Mouse (Mus musculus): ENCODE results near the gene Vav3. TPM values are rescaled to one million over a fixed set of nuclear protein-coding genes. Genes with fewer than 3 reads are reported as not detected.

Gene Vav3
- polyA plus RNA-seq, 1 experiment = 8.8 TPM

- Histone ChIP-seq H3K27ac (ENCODE audit: insufficient read depth, low read length) (no peak overlapping the region), H3K4me3 (replicated peaks; ENCODE audit: insufficient read depth, low read depth, low read length) (no peak overlapping the region), H3K27me3 (ENCODE audit: control insufficient read depth, insufficient read depth, low read length) (no peaks in the 10 kb centered on the region), H3K4me1 (ENCODE audit: control insufficient read depth, insufficient read depth, low read length) (no peaks in the 10 kb centered on the region)
- no peak for TF ChIP-seq CTCF (IDR thresholded peaks at IDR 0.05; ENCODE audit: borderline replicate concordance, insufficient read depth, low read depth, low read length)
- TF ChIP-seq POLR2A (IDR thresholded peaks at IDR 0.05; ENCODE audit: borderline replicate concordance, insufficient read depth, low read length) = no peak
- DNase-seq = no peak
- 88% methylated on average over 4 of the region's 4 CpGs for WGBS
Measured at GRCm38 (mm10) chr3:109372678-109373077, 32.2 kb downstream of the Vav3 start.

- no peak overlapping the region for H3K4me3 ChIP-seq (replicated peaks; ENCODE audit: insufficient read depth, low read depth, low read length)
- H3K27me3 ChIP-seq (ENCODE audit: control insufficient read depth, insufficient read depth, low read length) = no peaks in the 10 kb centered on the region
- H3K4me1 ChIP-seq (ENCODE audit: control insufficient read depth, insufficient read depth, low read length) = no peaks in the 10 kb centered on the region
- WGBS = 76% methylated on average over 4 of the region's 4 CpGs
- TF ChIP-seq POLR2A (IDR thresholded peaks at IDR 0.05; ENCODE audit: borderline replicate concordance, insufficient read depth, low read length) (no peak), CTCF (IDR thresholded peaks at IDR 0.05; ENCODE audit: borderline replicate concordance, insufficient read depth, low read depth, low read length) (no peak)
- no peak for DNase-seq
- H3K27ac ChIP-seq (ENCODE audit: insufficient read depth, low read length) = no peak overlapping the region
Measured at GRCm38 (mm10) chr3:109378278-109378677, 37.8 kb downstream of the Vav3 start.

GRCm38 (mm10) chr3:109378684-109379083, 38.2 kb downstream of the Vav3 start:
- Histone ChIP-seq H3K4me1 (ENCODE audit: control insufficient read depth, insufficient read depth, low read length) (no peaks in the 10 kb centered on the region), H3K27ac (ENCODE audit: insufficient read depth, low read length) (no peak overlapping the region), H3K4me3 (replicated peaks; ENCODE audit: insufficient read depth, low read depth, low read length) (no peak overlapping the region), H3K27me3 (ENCODE audit: control insufficient read depth, insufficient read depth, low read length) (no peaks in the 10 kb centered on the region)
- TF ChIP-seq POLR2A (IDR thresholded peaks at IDR 0.05; ENCODE audit: borderline replicate concordance, insufficient read depth, low read length) = no peak
- no peak for TF ChIP-seq CTCF (IDR thresholded peaks at IDR 0.05; ENCODE audit: borderline replicate concordance, insufficient read depth, low read depth, low read length)
- DNase-seq = no peak
- 88% methylated on average over 6 of the region's 6 CpGs for WGBS

- Histone ChIP-seq H3K27ac (ENCODE audit: insufficient read depth, low read length) (no peak overlapping the region), H3K4me3 (replicated peaks; ENCODE audit: insufficient read depth, low read depth, low read length) (no peak overlapping the region), H3K27me3 (ENCODE audit: control insufficient read depth, insufficient read depth, low read length) (no peaks in the 10 kb centered on the region), H3K4me1 (ENCODE audit: control insufficient read depth, insufficient read depth, low read length) (no peaks in the 10 kb centered on the region)
- DNase-seq = no peak
- TF ChIP-seq CTCF (IDR thresholded peaks at IDR 0.05; ENCODE audit: borderline replicate concordance, insufficient read depth, low read depth, low read length) (no peak), POLR2A (IDR thresholded peaks at IDR 0.05; ENCODE audit: borderline replicate concordance, insufficient read depth, low read length) (no peak)
- 93% methylated on average over 10 of the region's 10 CpGs for WGBS
Measured at GRCm38 (mm10) chr3:109388730-109389129, 48.3 kb downstream of the Vav3 start.

DNA sequence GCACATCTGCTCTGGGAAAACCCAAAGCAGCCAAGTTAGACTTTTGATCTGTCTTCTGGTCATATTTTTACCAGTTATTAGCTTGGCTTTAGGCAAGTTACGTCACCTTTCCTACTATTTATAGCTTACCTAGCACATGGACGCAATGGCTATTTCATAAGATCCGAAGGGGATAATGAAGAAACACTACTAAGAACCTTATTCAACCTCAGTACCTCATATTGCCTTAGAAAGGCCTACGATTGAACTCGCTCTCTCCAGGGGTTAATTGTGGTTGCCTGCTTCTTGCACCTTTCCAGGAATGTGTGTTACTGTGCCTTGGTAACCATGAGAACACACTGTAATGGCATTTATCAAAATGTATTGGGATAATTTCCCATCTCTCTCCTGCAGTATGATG, 61.1 kb downstream of the Vav3 start:
- Histone ChIP-seq H3K27me3 (ENCODE audit: control insufficient read depth, insufficient read depth, low read length) (no peaks in the 10 kb centered on the region; the same call in 1 of the 2 replicates), H3K4me1 (ENCODE audit: control insufficient read depth, insufficient read depth, low read length) (no peaks in the 10 kb centered on the region), H3K4me3 (replicated peaks; ENCODE audit: insufficient read depth, low read depth, low read length) (no peak overlapping the region), H3K27ac (ENCODE audit: insufficient read depth, low read length) (no peak overlapping the region)
- whole genome bisulfite sequencing = 92% methylated on average over 5 of the region's 5 CpGs
- TF ChIP-seq CTCF (IDR thresholded peaks at IDR 0.05; ENCODE audit: borderline replicate concordance, insufficient read depth, low read depth, low read length) (no peak), POLR2A (IDR thresholded peaks at IDR 0.05; ENCODE audit: borderline replicate concordance, insufficient read depth, low read length) (no peak)
- no peak for DNase-seq

- DNase-seq = no peak
- TF ChIP-seq POLR2A (IDR thresholded peaks at IDR 0.05; ENCODE audit: borderline replicate concordance, insufficient read depth, low read length) (no peak), CTCF (IDR thresholded peaks at IDR 0.05; ENCODE audit: borderline replicate concordance, insufficient read depth, low read depth, low read length) (no peak)
- Histone ChIP-seq H3K27ac (ENCODE audit: insufficient read depth, low read length) (no peak overlapping the region), H3K27me3 (ENCODE audit: control insufficient read depth, insufficient read depth, low read length) (no peaks in the 10 kb centered on the region; the same call in 1 of the 2 replicates), H3K4me1 (ENCODE audit: control insufficient read depth, insufficient read depth, low read length) (no peaks in the 10 kb centered on the region), H3K4me3 (replicated peaks; ENCODE audit: insufficient read depth, low read depth, low read length) (no peak overlapping the region)
- 86% methylated on average over 3 of the region's 3 CpGs for WGBS
Measured at GRCm38 (mm10) chr3:109411294-109411693, 70.8 kb downstream of the Vav3 start.

DNA sequence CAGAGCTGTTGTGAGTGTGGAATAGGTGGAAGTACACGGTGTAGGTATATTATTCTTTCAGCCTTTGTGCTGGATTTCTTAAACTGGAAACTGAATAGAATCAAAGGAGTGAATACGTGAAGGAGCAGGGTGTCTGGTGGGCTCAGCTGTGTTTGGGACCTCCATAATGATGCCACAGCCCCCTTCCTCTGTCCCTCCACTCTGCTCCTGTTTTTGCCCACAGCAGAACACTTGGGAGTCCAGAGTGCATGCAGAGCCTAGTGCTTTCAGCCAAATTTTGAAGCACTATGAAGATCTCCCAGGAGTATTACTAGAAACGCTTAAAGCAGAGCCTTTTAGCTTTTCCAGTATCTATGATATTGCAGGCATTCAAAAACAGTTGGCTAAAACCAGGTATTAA, 80.0 kb downstream of the Vav3 start:
- TF ChIP-seq CTCF (IDR thresholded peaks at IDR 0.05; ENCODE audit: borderline replicate concordance, insufficient read depth, low read depth, low read length) (no peak), POLR2A (IDR thresholded peaks at IDR 0.05; ENCODE audit: borderline replicate concordance, insufficient read depth, low read length) (no peak)
- no peak for DNase-seq
- Histone ChIP-seq H3K27ac (ENCODE audit: insufficient read depth, low read length) (no peak overlapping the region), H3K27me3 (ENCODE audit: control insufficient read depth, insufficient read depth, low read length) (no peaks in the 10 kb centered on the region; the same call in 1 of the 2 replicates), H3K4me3 (replicated peaks; ENCODE audit: insufficient read depth, low read depth, low read length) (no peak overlapping the region), H3K4me1 (ENCODE audit: control insufficient read depth, insufficient read depth, low read length) (no peaks in the 10 kb centered on the region)
- 61% methylated on average over 3 of the region's 3 CpGs for WGBS

- Histone ChIP-seq H3K27me3 (ENCODE audit: control insufficient read depth, insufficient read depth, low read length) (no peaks in the 10 kb centered on the region; the same call in 1 of the 2 replicates), H3K27ac (ENCODE audit: insufficient read depth, low read length) (no peak overlapping the region), H3K4me1 (ENCODE audit: control insufficient read depth, insufficient read depth, low read length) (no peaks in the 10 kb centered on the region), H3K4me3 (replicated peaks; ENCODE audit: insufficient read depth, low read depth, low read length) (no peak overlapping the region)
- WGBS = 54% methylated on average over 3 of the region's 3 CpGs
- TF ChIP-seq POLR2A (IDR thresholded peaks at IDR 0.05; ENCODE audit: borderline replicate concordance, insufficient read depth, low read length) = no peak
- TF ChIP-seq CTCF (IDR thresholded peaks at IDR 0.05; ENCODE audit: borderline replicate concordance, insufficient read depth, low read depth, low read length) = no peak
- DNase-seq = no peak
Measured at GRCm38 (mm10) chr3:109421019-109421418, 80.6 kb downstream of the Vav3 start.
